Mouse (Mus musculus): ENCODE results near the gene Car5a. TPM values are rescaled to one million over a fixed set of nuclear protein-coding genes. Genes with fewer than 3 reads are reported as not detected.

The Car5a gene
- polyA plus RNA-seq, 1 experiment from 2014 or later: 0.14 TPM

- H3K4me1 ChIP-seq (ENCODE audit: control insufficient read depth, insufficient read depth, low read length): peaks cover 17% of the 10 kb centered on the region
- no peak overlapping the region for H3K4me3 ChIP-seq (ENCODE audit: low read depth, low read length)
- H3K27ac ChIP-seq (ENCODE audit: low read depth, low read length): no peak overlapping the region
- H3K9me3 ChIP-seq (ENCODE audit: control insufficient read depth, low read length): no peaks in the 10 kb centered on the region
- 91% methylated on average over 8 of the region's 8 CpGs for WGBS
- no peak for ATAC-seq (ENCODE audit: low FRiP score)
- no peaks in the 10 kb centered on the region for H3K27me3 ChIP-seq (ENCODE audit: control insufficient read depth, insufficient read depth, low read length)
- no peak overlapping the region for H3K4me2 ChIP-seq
- no peak overlapping the region for H3K9ac ChIP-seq (ENCODE audit: low read length)
- no peaks in the 10 kb centered on the region for H3K36me3 ChIP-seq (ENCODE audit: control insufficient read depth, insufficient read depth, low read length)
- no peak for DNase-seq (ENCODE audit: low spot score, missing footprints)
These were observed 20.2 kb upstream of the Car5a start for GRCm38 (mm10) chr8:121964716-121965512.

GRCm38 (mm10) chr8:121962892-121963291, 18.2 kb upstream of the Car5a start:
- 85% methylated on average over 3 of the region's 3 CpGs for WGBS
- no peak for ATAC-seq (ENCODE audit: low FRiP score)
- no peaks in the 10 kb centered on the region for H3K36me3 ChIP-seq (ENCODE audit: control insufficient read depth, insufficient read depth, low read length)
- H3K4me2 ChIP-seq: no peak overlapping the region
- H3K9me3 ChIP-seq (ENCODE audit: control insufficient read depth, low read length): no peaks in the 10 kb centered on the region
- H3K4me3 ChIP-seq (ENCODE audit: low read depth, low read length): no peak overlapping the region
- no peaks in the 10 kb centered on the region for H3K27me3 ChIP-seq (ENCODE audit: control insufficient read depth, insufficient read depth, low read length)
- H3K9ac ChIP-seq (ENCODE audit: low read length): no peak overlapping the region
- DNase-seq (ENCODE audit: low spot score, missing footprints): no peak
- peaks cover 15% of the 10 kb centered on the region for H3K4me1 ChIP-seq (ENCODE audit: control insufficient read depth, insufficient read depth, low read length)
- no peak overlapping the region for H3K27ac ChIP-seq (ENCODE audit: low read depth, low read length)

GRCm38 (mm10) chr8:121958395-121958794, 13.7 kb upstream of the Car5a start:
- WGBS: 96% methylated on average over 1 of the region's 1 CpGs
- H3K36me3 ChIP-seq (ENCODE audit: control insufficient read depth, insufficient read depth, low read length): no peaks in the 10 kb centered on the region; the same call in none of the 2 replicates
- H3K9ac ChIP-seq (ENCODE audit: low read length): no peak overlapping the region; the same call in 1 of the 2 replicates
- H3K27me3 ChIP-seq (ENCODE audit: control insufficient read depth, insufficient read depth, low read length): no peaks in the 10 kb centered on the region
- H3K4me3 ChIP-seq (ENCODE audit: low read depth, low read length): no peak overlapping the region
- no peak overlapping the region for H3K4me2 ChIP-seq
- H3K27ac ChIP-seq (ENCODE audit: low read depth, low read length): no peak overlapping the region
- H3K9me3 ChIP-seq (ENCODE audit: control insufficient read depth, low read length): no peaks in the 10 kb centered on the region
- DNase-seq (ENCODE audit: low spot score, missing footprints): no peak
- H3K4me1 ChIP-seq (ENCODE audit: control insufficient read depth, insufficient read depth, low read length): no peaks in the 10 kb centered on the region
- no peak for ATAC-seq (ENCODE audit: low FRiP score)

- H3K9me3 ChIP-seq (ENCODE audit: control insufficient read depth, low read length): no peaks in the 10 kb centered on the region
- H3K4me2 ChIP-seq: no peak overlapping the region
- peaks cover 12% of the 10 kb centered on the region for H3K4me1 ChIP-seq (ENCODE audit: control insufficient read depth, insufficient read depth, low read length)
- H3K4me3 ChIP-seq (ENCODE audit: low read depth, low read length): no peak overlapping the region
- no peak overlapping the region for H3K27ac ChIP-seq (ENCODE audit: low read depth, low read length)
- no peaks in the 10 kb centered on the region; the same call in none of the 2 replicates for H3K36me3 ChIP-seq (ENCODE audit: control insufficient read depth, insufficient read depth, low read length)
- ATAC-seq (ENCODE audit: low FRiP score) (no peak), DNase-seq (ENCODE audit: low spot score, missing footprints) (peak; percentile 57)
- no peaks in the 10 kb centered on the region for H3K27me3 ChIP-seq (ENCODE audit: control insufficient read depth, insufficient read depth, low read length)
- no peak overlapping the region for H3K9ac ChIP-seq (ENCODE audit: low read length)
- WGBS: 96% methylated on average over 1 of the region's 1 CpGs
These were observed 11.3 kb upstream of the Car5a start for GRCm38 (mm10) chr8:121955825-121956500.

GRCm38 (mm10) chr8:121954981-121955555, 10.4 kb upstream of the Car5a start:
- Histone ChIP-seq H3K4me3 (ENCODE audit: low read depth, low read length) (no peak overlapping the region), H3K9ac (ENCODE audit: low read length) (no peak overlapping the region), H3K4me2 (no peak overlapping the region), H3K27me3 (ENCODE audit: control insufficient read depth, insufficient read depth, low read length) (no peaks in the 10 kb centered on the region), H3K9me3 (ENCODE audit: control insufficient read depth, low read length) (no peaks in the 10 kb centered on the region), H3K36me3 (ENCODE audit: control insufficient read depth, insufficient read depth, low read length) (no peaks in the 10 kb centered on the region; the same call in none of the 2 replicates), H3K4me1 (ENCODE audit: control insufficient read depth, insufficient read depth, low read length) (peaks cover 12% of the 10 kb centered on the region), H3K27ac (ENCODE audit: low read depth, low read length) (no peak overlapping the region)
- ATAC-seq (ENCODE audit: low FRiP score) (no peak), DNase-seq (ENCODE audit: low spot score, missing footprints) (no peak)
- WGBS: 91% methylated on average over 10 of the region's 10 CpGs

GRCm38 (mm10) chr8:121953821-121954545, 9.3 kb upstream of the Car5a start:
- ATAC-seq (ENCODE audit: low FRiP score): no peak
- DNase-seq (ENCODE audit: low spot score, missing footprints): no peak
- H3K27me3 ChIP-seq (ENCODE audit: control insufficient read depth, insufficient read depth, low read length): no peaks in the 10 kb centered on the region

GRCm38 (mm10) chr8:121952800-121953199, 8.1 kb upstream of the Car5a start:
- DNase-seq (ENCODE audit: low spot score, missing footprints) (peak; percentile 44), ATAC-seq (ENCODE audit: low FRiP score) (no peak)
- Histone ChIP-seq H3K36me3 (ENCODE audit: control insufficient read depth, insufficient read depth, low read length) (no peaks in the 10 kb centered on the region; the same call in none of the 2 replicates), H3K27ac (ENCODE audit: low read depth, low read length) (no peak overlapping the region), H3K4me2 (no peak overlapping the region; the same call in 1 of the 2 replicates), H3K27me3 (ENCODE audit: control insufficient read depth, insufficient read depth, low read length) (no peaks in the 10 kb centered on the region), H3K9ac (ENCODE audit: low read length) (0 out of 2 replicates have a peak overlapping the region, but pooled peaks have one; percentile 41), H3K4me3 (ENCODE audit: low read depth, low read length) (no peak overlapping the region), H3K4me1 (ENCODE audit: control insufficient read depth, insufficient read depth, low read length) (peaks cover 19% of the 10 kb centered on the region), H3K9me3 (ENCODE audit: control insufficient read depth, low read length) (no peaks in the 10 kb centered on the region)
- WGBS: 81% methylated on average over 7 of the region's 7 CpGs

More at GRCm38 (mm10) chr8:121953821-121954545, 9.3 kb upstream of the Car5a start:
- Histone ChIP-seq H3K9ac (ENCODE audit: low read length) (no peak overlapping the region), H3K9me3 (ENCODE audit: control insufficient read depth, low read length) (no peaks in the 10 kb centered on the region), H3K27ac (ENCODE audit: low read depth, low read length) (no peak overlapping the region), H3K4me2 (no peak overlapping the region), H3K36me3 (ENCODE audit: control insufficient read depth, insufficient read depth, low read length) (no peaks in the 10 kb centered on the region; the same call in none of the 2 replicates), H3K4me3 (ENCODE audit: low read depth, low read length) (no peak overlapping the region), H3K4me1 (ENCODE audit: control insufficient read depth, insufficient read depth, low read length) (peaks cover 12% of the 10 kb centered on the region)
- 74% methylated on average over 3 of the region's 3 CpGs for WGBS

GRCm38 (mm10) chr8:121952122-121952521, 7.4 kb upstream of the Car5a start:
- no peak overlapping the region for H3K4me3 ChIP-seq (ENCODE audit: low read depth, low read length)
- H3K27ac ChIP-seq (ENCODE audit: low read depth, low read length): no peak overlapping the region
- H3K4me1 ChIP-seq (ENCODE audit: control insufficient read depth, insufficient read depth, low read length): peaks cover 23% of the 10 kb centered on the region
- H3K27me3 ChIP-seq (ENCODE audit: control insufficient read depth, insufficient read depth, low read length): no peaks in the 10 kb centered on the region
- no peaks in the 10 kb centered on the region for H3K9me3 ChIP-seq (ENCODE audit: control insufficient read depth, low read length)
- peak; percentile 60 for DNase-seq (ENCODE audit: low spot score, missing footprints)
- no peaks in the 10 kb centered on the region; the same call in none of the 2 replicates for H3K36me3 ChIP-seq (ENCODE audit: control insufficient read depth, insufficient read depth, low read length)
- peak overlapping the region; percentile 41; the same call in 1 of the 2 replicates for H3K9ac ChIP-seq (ENCODE audit: low read length)
- ATAC-seq (ENCODE audit: low FRiP score): no peak
- H3K4me2 ChIP-seq: peak overlapping the region; percentile 94
